ENCODE assay signal across 10 mouse cellular contexts in genomic region chr3:90623435-90624071, GRCm38 (mm10). TPM values are rescaled to one million over a fixed set of nuclear protein-coding genes. Genes with fewer than 3 reads are reported as not detected.
DNase-seq lines count a peak whose midpoint lies in the region; ATAC-seq and TF ChIP-seq lines count a peak whose summit lies in the region.
"Had no signal": no experiment of that assay in that cellular context is flagged by ENCODE, and none has a peak within 500 bp of the region (broad histone marks: within the 10 kb centered on the region; RNA-seq: fewer than 3 reads in every experiment).

No protein-coding gene starts in this region.

- no peaks in the 10 kb centered on the region for H3K9me3 ChIP-seq in embryonic facial prominence, embryonic 15.5 days (replicated peaks)
- no peaks in the 10 kb centered on the region for H3K9me3 ChIP-seq in intestine, embryonic 14.5 days (ENCODE audit: control insufficient read depth, low read length)
- H3K9me3 ChIP-seq in stomach, postnatal 0 days (ENCODE audit: control insufficient read depth, low read length): no peaks in the 10 kb centered on the region

- H3K4me2 ChIP-seq in embryonic facial prominence, embryonic 15.5 days (replicated peaks): no peak overlapping the region
- no peak overlapping the region for H3K4me2 ChIP-seq in intestine, embryonic 14.5 days (ENCODE audit: low read length)
- H3K4me2 ChIP-seq in stomach, postnatal 0 days (replicated peaks; ENCODE audit: low read depth): no peak overlapping the region

- no peak overlapping the region; the same call in 1 of the 2 replicates for H3K27ac ChIP-seq in embryonic facial prominence, embryonic 15.5 days (replicated peaks)
- H3K27ac ChIP-seq in intestine, embryonic 14.5 days (ENCODE audit: low read depth): peak overlapping the region; percentile 39; the same call in 1 of the 2 replicates
- peak overlapping the region; percentile 14; the same call in 1 of the 2 replicates for H3K27ac ChIP-seq in stomach, postnatal 0 days (replicated peaks)

- peak; percentile 97 for DNase-seq in heart, adult 11 months
- DNase-seq in heart, adult 8-10 months (ENCODE audit: low spot score): no peak
- peak; percentile 67 for DNase-seq in Muller cell, postnatal 12 days (ENCODE audit: inconsistent ontology term)
- peak; percentile 86 for DNase-seq in intestine, embryonic 14.5 days (ENCODE audit: low spot score)
- DNase-seq in lung, postnatal 25 days (ENCODE audit: low spot score): peak; percentile 64
- DNase-seq in stomach, postnatal 0 days (ENCODE audit: low spot score): peak; percentile 88
- DNase-seq in frontal cortex, postnatal 25 days (ENCODE audit: low spot score in 2 of 2): no peak

- H3K9ac ChIP-seq in embryonic facial prominence, embryonic 15.5 days: no peak overlapping the region
- H3K9ac ChIP-seq in intestine, embryonic 14.5 days (ENCODE audit: low read length): no peak overlapping the region
- no peak overlapping the region for H3K9ac ChIP-seq in stomach, postnatal 0 days (ENCODE audit: low read length)

- no peak overlapping the region for H3K4me3 ChIP-seq in embryonic facial prominence, embryonic 15.5 days (replicated peaks)
- H3K4me3 ChIP-seq in intestine, embryonic 14.5 days (ENCODE audit: low read depth, low read length): no peak overlapping the region
- H3K4me3 ChIP-seq in stomach, postnatal 0 days (ENCODE audit: low read depth, low read length): no peak overlapping the region
- H3K4me3 ChIP-seq: myocyte had no signal

- WGBS in embryonic facial prominence, embryonic 15.5 days: 7% methylated on average over 2 of the region's 2 CpGs
- WGBS in intestine, embryonic 14.5 days: 14% methylated on average over 2 of the region's 2 CpGs
- 24% methylated on average over 2 of the region's 2 CpGs for WGBS in stomach, postnatal 0 days

- H3K36me3 ChIP-seq in embryonic facial prominence, embryonic 15.5 days: no peaks in the 10 kb centered on the region
- H3K36me3 ChIP-seq in intestine, embryonic 14.5 days (ENCODE audit: control insufficient read depth, insufficient read depth, low read length): no peaks in the 10 kb centered on the region
- no peaks in the 10 kb centered on the region for H3K36me3 ChIP-seq in stomach, postnatal 0 days (ENCODE audit: control insufficient read depth, insufficient read depth, low read length)

- peaks cover 16% of the 10 kb centered on the region for H3K4me1 ChIP-seq in embryonic facial prominence, embryonic 15.5 days
- peaks cover 12% of the 10 kb centered on the region for H3K4me1 ChIP-seq in intestine, embryonic 14.5 days (replicated peaks; ENCODE audit: control insufficient read depth, insufficient read depth, low read length)
- no peaks in the 10 kb centered on the region for H3K4me1 ChIP-seq in stomach, postnatal 0 days (replicated peaks; ENCODE audit: control insufficient read depth, insufficient read depth)

- ATAC-seq in embryonic facial prominence, embryonic 15.5 days (ENCODE audit: insufficient number of reproducible peaks, low FRiP score, low TSS enrichment, low read depth): peak; percentile 44; the same call in 1 of the 2 replicates
- ATAC-seq in intestine, embryonic 14.5 days (replicated peaks; ENCODE audit: low FRiP score, low TSS enrichment, low read depth): no peak
- no peak for ATAC-seq in stomach, postnatal 0 days (ENCODE audit: low FRiP score, low TSS enrichment)

- H3K27me3 ChIP-seq in embryonic facial prominence, embryonic 15.5 days: no peaks in the 10 kb centered on the region
- H3K27me3 ChIP-seq in intestine, embryonic 14.5 days (replicated peaks; ENCODE audit: control insufficient read depth, insufficient read depth, low read length): no peaks in the 10 kb centered on the region
- H3K27me3 ChIP-seq in stomach, postnatal 0 days (ENCODE audit: control insufficient read depth, insufficient read depth, low read length): no peaks in the 10 kb centered on the region

- no peak for TF ChIP-seq EP300 in stomach, postnatal 0 days (optimal IDR thresholded peaks at IDR 0.05)

- TF ChIP-seq CTCF in stomach, postnatal 0 days (IDR thresholded peaks at IDR 0.05; ENCODE audit: low read depth): no peak

RNA-seq across cellular contexts. Expression of gene S100a6, which starts 10.9 kb away (rescaled TPM):
- 10 to 100 TPM; 54.7 to 77.4 (median 69.0) TPM for total RNA-seq in heart, adult 8-10 months (2022)
- 449 and 474 TPM in 2 replicates for polyA plus RNA-seq in embryonic facial prominence, embryonic 15.5 days (2015; fragmentation: Nextera tagmentation; extraction: Ambion mirVana)
- 359 and 401 TPM in 2 replicates for polyA plus RNA-seq in intestine, embryonic 14.5 days (2014; fragmentation: Nextera tagmentation; extraction: Ambion mirVana)
- 3,650 and 3,685 TPM in 2 replicates for polyA plus RNA-seq in stomach, postnatal 0 days (2015; fragmentation: Nextera tagmentation; extraction: Ambion mirVana)

RNA-seq across cellular contexts. Expression of gene S100a5, which starts 15.2 kb away (rescaled TPM):
- total RNA-seq in heart, adult 8-10 months (2022): not detected
- 2.8 and 3.1 TPM in 2 replicates for polyA plus RNA-seq in embryonic facial prominence, embryonic 15.5 days (2015; fragmentation: Nextera tagmentation; extraction: Ambion mirVana)
- 5.1 and 8.6 TPM in 2 replicates for polyA plus RNA-seq in intestine, embryonic 14.5 days (2014; fragmentation: Nextera tagmentation; extraction: Ambion mirVana)
- polyA plus RNA-seq in stomach, postnatal 0 days (2015; fragmentation: Nextera tagmentation; extraction: Ambion mirVana): 9.6 and 10.5 TPM in 2 replicates

RNA-seq across cellular contexts. Expression of gene S100a4, which starts 20.0 kb away (rescaled TPM):
- 10 to 100 TPM in 2 of 4 experiments, 1 to 10 TPM in 2; 5.9 to 16.2 (median 9.5) TPM for total RNA-seq in heart, adult 8-10 months (2022)
- polyA plus RNA-seq in embryonic facial prominence, embryonic 15.5 days (2015; fragmentation: Nextera tagmentation; extraction: Ambion mirVana): 24.9 and 31.5 TPM in 2 replicates
- 4.1 and 5.3 TPM in 2 replicates for polyA plus RNA-seq in intestine, embryonic 14.5 days (2014; fragmentation: Nextera tagmentation; extraction: Ambion mirVana)
- polyA plus RNA-seq in stomach, postnatal 0 days (2015; fragmentation: Nextera tagmentation; extraction: Ambion mirVana): 12.1 and 17.4 TPM in 2 replicates

RNA-seq across cellular contexts. Expression of gene Gm42674, which starts 21.8 kb away (rescaled TPM):
- total RNA-seq in heart, adult 8-10 months (2022): not detected
- not detected in 2 replicates for polyA plus RNA-seq in embryonic facial prominence, embryonic 15.5 days (2015; fragmentation: Nextera tagmentation; extraction: Ambion mirVana)
- polyA plus RNA-seq in intestine, embryonic 14.5 days (2014; fragmentation: Nextera tagmentation; extraction: Ambion mirVana): not detected in 2 replicates
- polyA plus RNA-seq in stomach, postnatal 0 days (2015; fragmentation: Nextera tagmentation; extraction: Ambion mirVana): not detected in 2 replicates
- polyA plus RNA-seq: frontal cortex, adult 2 months had no signal

RNA-seq across cellular contexts. Expression of gene S100a7a, which starts 30.3 kb away (rescaled TPM):
- under 1 TPM in 1 of 4 experiments, not detected in 3; 0.29 TPM for total RNA-seq in heart, adult 8-10 months (2022)
- 6.0 and 8.7 TPM in 2 replicates for polyA plus RNA-seq in embryonic facial prominence, embryonic 15.5 days (2015; fragmentation: Nextera tagmentation; extraction: Ambion mirVana)
- polyA plus RNA-seq in intestine, embryonic 14.5 days (2014; fragmentation: Nextera tagmentation; extraction: Ambion mirVana): 0.13 TPM in 1 of 2 replicates, not detected in the other
- 24.5 and 27.3 TPM in 2 replicates for polyA plus RNA-seq in stomach, postnatal 0 days (2015; fragmentation: Nextera tagmentation; extraction: Ambion mirVana)

Comparison
In these comparisons a context has a peak if more than half of its experiments do, and no peak if none do; other contexts are left out.
1. DNase-seq: peak in heart, adult 11 months (single experiment), Muller cell, postnatal 12 days (single experiment), intestine, embryonic 14.5 days (single experiment), lung, postnatal 25 days (single experiment) and stomach, postnatal 0 days (single experiment); none in heart, adult 8-10 months (single experiment) and frontal cortex, postnatal 25 days (0 of 2).